Mouse (Mus musculus): Measurements from ENCODE around the gene Ror1. TPM values are rescaled to one million over a fixed set of nuclear protein-coding genes. Genes with fewer than 3 reads are reported as not detected.
A peak's percentile ranks its signal among the peaks of the same experiment; 100 is the strongest.

The Ror1 gene
- polyA plus RNA-seq, 1 experiment from 2014 or later = 2.6 TPM

DNA sequence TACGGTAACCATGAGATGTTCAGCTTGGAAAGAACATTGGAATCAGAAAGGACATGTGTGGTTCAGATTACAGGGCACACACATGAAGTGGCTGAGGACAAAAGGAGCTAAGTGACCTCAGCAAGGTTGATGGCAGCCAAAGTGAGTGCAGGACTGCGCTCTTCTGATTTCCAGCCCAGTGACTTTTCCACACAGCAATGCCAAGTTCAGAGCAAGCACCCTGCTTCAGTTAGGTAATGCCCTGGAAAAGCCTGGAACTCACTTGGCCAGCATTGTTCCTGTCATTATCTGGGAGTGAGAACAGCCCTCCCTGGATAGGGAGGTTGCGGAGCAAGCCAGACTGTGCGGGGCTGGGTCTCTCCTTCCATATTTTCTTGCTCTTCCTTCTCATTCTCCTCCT lies 299.8 kb downstream of the Ror1 start:
- Histone ChIP-seq H3K36me3 (ENCODE audit: control insufficient read depth, insufficient read depth, low read length) (no peaks in the 10 kb centered on the region), H3K9ac (ENCODE audit: low read length) (no peak overlapping the region), H3K4me3 (ENCODE audit: low read depth, low read length) (no peak overlapping the region), H3K27ac (replicated peaks) (no peak overlapping the region), H3K9me3 (ENCODE audit: control insufficient read depth, low read length) (no peaks in the 10 kb centered on the region), H3K27me3 (ENCODE audit: control insufficient read depth, insufficient read depth, low read length) (no peaks in the 10 kb centered on the region), H3K4me1 (replicated peaks; ENCODE audit: control insufficient read depth, insufficient read depth) (no peaks in the 10 kb centered on the region), H3K4me2 (replicated peaks; ENCODE audit: low read depth) (no peak overlapping the region)
- 78% methylated on average over 4 of the region's 4 CpGs for WGBS
- DNase-seq (ENCODE audit: low spot score) (no peak), ATAC-seq (ENCODE audit: low FRiP score, low TSS enrichment) (no peak)
- TF ChIP-seq CTCF (IDR thresholded peaks at IDR 0.05; ENCODE audit: low read depth) = no peak
- TF ChIP-seq EP300 (optimal IDR thresholded peaks at IDR 0.05) = no peak

DNA sequence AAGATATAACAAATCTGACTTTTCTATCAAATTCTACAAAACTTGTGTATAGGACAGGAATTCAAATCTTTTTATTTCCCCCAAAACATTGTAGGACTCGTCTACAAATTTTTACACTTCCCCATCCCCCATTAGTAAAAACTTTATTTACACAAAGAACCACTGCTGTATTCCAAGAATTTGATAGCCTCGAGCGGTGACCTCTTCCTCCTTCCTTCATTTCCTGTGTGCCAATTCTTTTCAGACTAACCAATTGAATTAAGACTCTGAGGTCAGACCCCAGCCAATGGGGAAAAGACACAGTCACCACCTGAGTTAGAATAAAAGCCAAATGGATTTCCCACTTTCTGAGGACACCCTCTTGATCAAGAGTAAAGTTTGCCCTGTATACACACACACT lies 302.5 kb downstream of the Ror1 start:
- Histone ChIP-seq H3K9me3 (ENCODE audit: control insufficient read depth, low read length) (no peaks in the 10 kb centered on the region), H3K4me1 (replicated peaks; ENCODE audit: control insufficient read depth, insufficient read depth) (no peaks in the 10 kb centered on the region), H3K4me2 (replicated peaks; ENCODE audit: low read depth) (no peak overlapping the region), H3K27ac (replicated peaks) (no peak overlapping the region), H3K27me3 (ENCODE audit: control insufficient read depth, insufficient read depth, low read length) (no peaks in the 10 kb centered on the region), H3K36me3 (ENCODE audit: control insufficient read depth, insufficient read depth, low read length) (no peaks in the 10 kb centered on the region), H3K4me3 (ENCODE audit: low read depth, low read length) (no peak overlapping the region), H3K9ac (ENCODE audit: low read length) (no peak overlapping the region)
- ATAC-seq (ENCODE audit: low FRiP score, low TSS enrichment) (no peak), DNase-seq (ENCODE audit: low spot score) (no peak)
- WGBS = 40% methylated on average over 3 of the region's 3 CpGs
- TF ChIP-seq CTCF (IDR thresholded peaks at IDR 0.05; ENCODE audit: low read depth) (no peak), EP300 (optimal IDR thresholded peaks at IDR 0.05) (no peak)

DNA sequence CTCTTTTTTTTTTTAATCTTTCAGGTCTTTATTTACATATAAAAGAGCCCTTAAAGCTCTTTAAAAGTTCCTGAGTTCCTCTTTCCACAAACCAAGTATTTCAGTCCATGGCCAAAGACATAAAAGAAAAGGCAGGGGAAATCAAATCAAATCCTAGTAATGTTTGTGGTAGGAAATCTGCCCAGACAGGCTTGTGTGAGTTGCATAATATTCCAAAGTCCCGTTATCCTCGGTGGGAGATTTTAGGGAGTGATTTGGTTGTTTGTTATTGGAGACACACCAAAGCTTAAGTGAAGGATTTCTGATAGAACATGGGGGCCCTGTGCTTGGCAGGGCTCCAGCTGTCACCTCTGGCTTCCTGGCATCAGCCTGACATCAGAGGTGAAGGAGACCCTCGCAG lies 305.5 kb downstream of the Ror1 start:
- Histone ChIP-seq H3K9ac (ENCODE audit: low read length) (no peak overlapping the region), H3K36me3 (ENCODE audit: control insufficient read depth, insufficient read depth, low read length) (no peaks in the 10 kb centered on the region), H3K4me3 (ENCODE audit: low read depth, low read length) (no peak overlapping the region), H3K27ac (replicated peaks) (no peak overlapping the region), H3K4me2 (replicated peaks; ENCODE audit: low read depth) (no peak overlapping the region), H3K9me3 (ENCODE audit: control insufficient read depth, low read length) (no peaks in the 10 kb centered on the region), H3K4me1 (replicated peaks; ENCODE audit: control insufficient read depth, insufficient read depth) (no peaks in the 10 kb centered on the region), H3K27me3 (ENCODE audit: control insufficient read depth, insufficient read depth, low read length) (no peaks in the 10 kb centered on the region)
- no peak for DNase-seq (ENCODE audit: low spot score)
- ATAC-seq (ENCODE audit: low FRiP score, low TSS enrichment) = no peak
- WGBS = 27% methylated on average over 3 of the region's 3 CpGs
- TF ChIP-seq CTCF (IDR thresholded peaks at IDR 0.05; ENCODE audit: low read depth) = no peak
- TF ChIP-seq EP300 (optimal IDR thresholded peaks at IDR 0.05) = no peak

DNA sequence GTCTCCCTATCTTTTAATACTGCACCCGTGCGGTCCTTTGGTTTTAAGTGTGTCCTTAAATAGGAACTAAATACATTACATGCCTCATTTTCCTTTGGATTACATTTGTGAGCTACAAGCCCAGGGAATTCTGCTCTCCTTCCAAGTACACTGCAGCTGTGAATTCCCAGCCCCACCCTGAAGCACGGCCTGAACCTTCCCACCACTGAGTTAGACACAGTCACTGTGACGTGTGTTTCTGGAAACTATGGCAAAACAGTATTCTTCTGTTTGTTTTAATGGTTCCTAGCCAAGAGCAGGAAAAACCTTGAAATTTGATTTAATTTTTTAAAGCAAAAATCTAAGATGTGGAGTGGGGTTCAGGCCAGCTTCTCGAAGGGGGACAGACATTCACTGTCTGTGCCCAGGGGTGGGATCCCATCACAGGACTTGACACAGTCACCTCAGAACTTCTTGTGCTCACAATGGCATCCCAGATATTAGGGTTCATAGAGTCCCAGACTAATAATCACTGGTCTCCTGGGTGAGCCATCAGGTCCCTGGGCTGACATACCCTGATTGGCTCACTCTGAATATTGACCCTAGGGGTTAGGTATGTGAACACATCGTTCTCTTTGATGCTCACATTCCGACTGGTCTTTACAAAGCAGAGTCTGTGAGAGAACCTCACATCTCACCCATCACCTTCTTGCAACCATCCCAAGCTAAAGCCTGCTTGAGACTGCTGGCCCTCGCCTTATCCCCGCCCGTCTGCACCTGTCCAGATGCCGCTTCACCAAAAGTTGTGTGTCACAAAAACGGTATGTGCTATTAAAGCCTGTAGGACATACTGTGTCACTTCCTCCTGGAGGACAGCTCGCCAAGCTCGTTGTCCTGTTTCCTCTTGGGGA lies 306.2 kb downstream of the Ror1 start:
- H3K27me3 ChIP-seq (ENCODE audit: control insufficient read depth, insufficient read depth, low read length) = no peaks in the 10 kb centered on the region
- DNase-seq (ENCODE audit: low spot score) (no peak), ATAC-seq (ENCODE audit: low FRiP score, low TSS enrichment) (no peak; the same call in 1 of the 2 replicates)
- no peak overlapping the region for H3K27ac ChIP-seq (replicated peaks)
- H3K4me2 ChIP-seq (replicated peaks; ENCODE audit: low read depth) = no peak overlapping the region
- no peak for TF ChIP-seq CTCF (IDR thresholded peaks at IDR 0.05; ENCODE audit: low read depth)
- TF ChIP-seq EP300 (optimal IDR thresholded peaks at IDR 0.05) = no peak
- no peaks in the 10 kb centered on the region for H3K9me3 ChIP-seq (ENCODE audit: control insufficient read depth, low read length)
- H3K4me1 ChIP-seq (replicated peaks; ENCODE audit: control insufficient read depth, insufficient read depth) = no peaks in the 10 kb centered on the region
- 62% methylated on average over 14 of the region's 14 CpGs for WGBS
- no peak overlapping the region for H3K9ac ChIP-seq (ENCODE audit: low read length)
- H3K4me3 ChIP-seq (ENCODE audit: low read depth, low read length) = no peak overlapping the region
- no peaks in the 10 kb centered on the region for H3K36me3 ChIP-seq (ENCODE audit: control insufficient read depth, insufficient read depth, low read length)

DNA sequence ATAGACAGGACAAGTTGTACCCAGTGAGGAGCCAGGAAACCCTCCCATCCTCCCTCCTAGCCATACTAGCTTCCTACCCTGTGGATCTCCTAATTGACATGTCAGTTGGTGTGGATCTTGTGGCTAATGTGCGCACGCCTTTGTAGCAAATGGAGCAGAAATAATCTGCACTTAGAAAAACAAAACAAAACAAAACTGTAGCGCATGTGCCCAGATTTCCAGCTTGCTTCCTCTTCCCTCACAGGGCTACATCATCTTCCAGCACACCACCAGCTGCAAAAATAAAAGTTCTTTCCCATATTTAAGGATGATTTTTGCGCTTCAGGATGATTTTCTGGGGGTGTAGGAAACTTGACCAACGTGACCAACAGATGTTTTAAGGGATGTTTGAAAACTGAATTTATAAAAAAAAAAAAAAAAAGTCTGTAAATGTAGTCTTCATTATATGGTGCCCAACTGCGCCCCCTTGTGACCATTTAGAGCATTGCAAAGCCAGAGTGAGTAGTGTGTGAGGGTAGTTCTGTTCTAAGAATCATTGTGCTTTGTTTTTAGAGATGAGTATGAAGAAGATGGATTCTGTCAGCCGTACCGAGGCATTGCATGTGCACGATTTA lies 311.8 kb downstream of the Ror1 start:
- Histone ChIP-seq H3K4me1 (replicated peaks; ENCODE audit: control insufficient read depth, insufficient read depth) (no peaks in the 10 kb centered on the region), H3K9ac (ENCODE audit: low read length) (no peak overlapping the region), H3K4me3 (ENCODE audit: low read depth, low read length) (no peak overlapping the region), H3K4me2 (replicated peaks; ENCODE audit: low read depth) (0 out of 2 replicates have a peak overlapping the region, but pooled peaks have one; percentile 25), H3K27me3 (ENCODE audit: control insufficient read depth, insufficient read depth, low read length) (no peaks in the 10 kb centered on the region), H3K36me3 (ENCODE audit: control insufficient read depth, insufficient read depth, low read length) (no peaks in the 10 kb centered on the region), H3K27ac (replicated peaks) (no peak overlapping the region), H3K9me3 (ENCODE audit: control insufficient read depth, low read length) (no peaks in the 10 kb centered on the region)
- peak; percentile 69 for DNase-seq (ENCODE audit: low spot score)
- TF ChIP-seq EP300 (optimal IDR thresholded peaks at IDR 0.05) = no peak
- TF ChIP-seq CTCF (IDR thresholded peaks at IDR 0.05; ENCODE audit: low read depth) = peak; percentile 92
- no peak; the same call in 1 of the 2 replicates for ATAC-seq (ENCODE audit: low FRiP score, low TSS enrichment)
- WGBS = 24% methylated on average over 9 of the region's 9 CpGs

DNA sequence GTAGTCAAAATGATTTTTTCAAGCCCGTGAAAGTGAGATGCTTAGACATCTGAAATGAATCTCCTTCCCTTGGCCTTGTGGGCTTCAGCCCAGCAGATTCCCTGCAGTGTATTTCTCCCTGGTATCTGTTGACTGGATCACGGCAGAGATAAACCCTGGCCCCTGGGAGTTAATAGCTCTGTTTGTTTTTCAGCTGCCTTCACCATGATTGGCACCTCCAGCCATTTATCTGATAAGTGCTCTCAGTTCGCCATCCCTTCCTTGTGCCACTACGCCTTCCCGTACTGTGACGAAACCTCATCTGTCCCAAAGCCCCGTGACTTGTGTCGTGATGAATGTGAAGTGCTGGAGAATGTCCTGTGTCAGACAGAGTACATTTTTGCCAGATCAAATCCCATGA lies 313.9 kb downstream of the Ror1 start:
- TF ChIP-seq CTCF (IDR thresholded peaks at IDR 0.05; ENCODE audit: low read depth) = no peak
- TF ChIP-seq EP300 (optimal IDR thresholded peaks at IDR 0.05) = no peak
- Histone ChIP-seq H3K4me1 (replicated peaks; ENCODE audit: control insufficient read depth, insufficient read depth) (no peaks in the 10 kb centered on the region), H3K9me3 (ENCODE audit: control insufficient read depth, low read length) (no peaks in the 10 kb centered on the region), H3K36me3 (ENCODE audit: control insufficient read depth, insufficient read depth, low read length) (no peaks in the 10 kb centered on the region), H3K27ac (replicated peaks) (no peak overlapping the region), H3K9ac (ENCODE audit: low read length) (no peak overlapping the region), H3K27me3 (ENCODE audit: control insufficient read depth, insufficient read depth, low read length) (no peaks in the 10 kb centered on the region), H3K4me3 (ENCODE audit: low read depth, low read length) (no peak overlapping the region), H3K4me2 (replicated peaks; ENCODE audit: low read depth) (no peak overlapping the region)
- WGBS = 70% methylated on average over 8 of the region's 8 CpGs
- ATAC-seq (ENCODE audit: low FRiP score, low TSS enrichment) (no peak), DNase-seq (ENCODE audit: low spot score) (no peak)

Data from stomach, postnatal 0 days (tissue).